Mouse (Mus musculus): ENCODE data around the gene Cmss1. TPM values are rescaled to one million over a fixed set of nuclear protein-coding genes. Genes with fewer than 3 reads are reported as not detected.

Cmss1 gene
- polyA plus RNA-seq, 2 experiments, result 6.0 to 23.0 TPM

DNA sequence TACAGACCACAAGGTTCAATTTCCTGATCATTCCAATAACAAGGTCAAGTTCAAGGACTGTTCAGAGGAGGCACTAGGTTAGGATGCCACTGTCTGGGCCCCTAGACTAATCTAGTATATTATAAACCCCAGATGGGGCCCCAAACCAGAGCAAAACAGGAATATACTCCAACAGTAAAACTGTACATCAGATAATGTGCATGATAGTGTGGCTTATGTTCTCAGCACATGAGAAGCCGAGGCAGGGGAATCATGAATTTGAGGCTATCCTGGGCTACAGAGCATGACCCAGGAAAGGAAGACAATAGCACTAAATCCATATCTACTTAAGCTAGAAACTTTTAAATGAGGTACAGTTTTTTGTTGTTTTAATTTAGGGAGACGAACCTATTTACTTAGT lies 294.5 kb downstream of the Cmss1 start:
- ATAC-seq (ENCODE audit: insufficient read depth) (no peak), DNase-seq (ENCODE audit: low read depth in 3 of 3, low spot score in 3 of 3) (no peak)
- TF ChIP-seq EP300 (IDR thresholded peaks at IDR 0.05; ENCODE audit: low read depth), result no peak
- TF ChIP-seq CTCF (IDR thresholded peaks at IDR 0.05; ENCODE audit: low read depth), result no peak
- no peaks in the 10 kb centered on the region for H3K27me3 ChIP-seq (ENCODE audit: control insufficient read depth, insufficient read depth, low read length)
- no peak overlapping the region for H3K4me2 ChIP-seq (ENCODE audit: low read depth)
- WGBS (ENCODE audit: insufficient replicate concordance), result 50% methylated on average over 2 of the region's 2 CpGs
- no peaks in the 10 kb centered on the region for H3K36me3 ChIP-seq (replicated peaks; ENCODE audit: control insufficient read depth, insufficient read depth, low read depth)
- no peak overlapping the region for H3K27ac ChIP-seq
- H3K9ac ChIP-seq (replicated peaks), result no peak overlapping the region
- no peaks in the 10 kb centered on the region for H3K9me3 ChIP-seq (ENCODE audit: control insufficient read depth, low read length)
- H3K4me3 ChIP-seq (ENCODE audit: insufficient read depth in 1 of 2, low read depth in 2 of 2, low read length in 2 of 2), result no peak overlapping the region
- no peaks in the 10 kb centered on the region; a peak in 1 of 4 replicates for H3K4me1 ChIP-seq (replicated peaks; ENCODE audit: control insufficient read depth in 2 of 2, insufficient read depth in 2 of 2, low read length in 1 of 2)

DNA sequence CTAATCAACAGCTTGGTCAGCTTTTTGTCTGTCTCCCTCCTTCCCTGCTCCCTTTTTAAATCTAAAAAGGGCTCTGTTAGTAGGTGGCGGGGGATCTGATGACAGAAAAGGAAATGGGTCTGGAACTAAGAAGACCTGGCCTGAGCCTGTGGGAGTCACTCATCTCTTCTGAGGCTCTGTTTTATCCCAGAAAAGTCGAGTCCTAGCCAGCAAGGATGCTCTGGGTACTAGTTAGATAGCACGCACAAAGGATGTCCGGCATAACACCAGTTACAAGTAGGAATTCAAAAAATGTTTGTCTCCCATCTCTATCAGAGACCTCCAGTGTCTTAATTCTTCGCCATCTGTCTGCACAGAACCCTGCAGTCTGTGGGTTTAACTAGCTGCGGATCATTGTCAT lies 301.2 kb downstream of the Cmss1 start:
- ATAC-seq (ENCODE audit: insufficient read depth), result no peak
- Histone ChIP-seq H3K4me1 (replicated peaks; ENCODE audit: control insufficient read depth in 2 of 2, insufficient read depth in 2 of 2, low read length in 1 of 2) (no peaks in the 10 kb centered on the region; a peak in 1 of 4 replicates), H3K4me3 (ENCODE audit: insufficient read depth in 1 of 2, low read depth in 2 of 2, low read length in 2 of 2) (no peak overlapping the region), H3K4me2 (ENCODE audit: low read depth) (no peak overlapping the region), H3K27me3 (ENCODE audit: control insufficient read depth, insufficient read depth, low read length) (no peaks in the 10 kb centered on the region), H3K9me3 (ENCODE audit: control insufficient read depth, low read length) (no peaks in the 10 kb centered on the region), H3K36me3 (replicated peaks; ENCODE audit: control insufficient read depth, insufficient read depth, low read depth) (no peaks in the 10 kb centered on the region), H3K27ac (no peak overlapping the region), H3K9ac (replicated peaks) (no peak overlapping the region)
- TF ChIP-seq CTCF (IDR thresholded peaks at IDR 0.05; ENCODE audit: low read depth) (no peak), EP300 (IDR thresholded peaks at IDR 0.05; ENCODE audit: low read depth) (no peak)
- 65% methylated on average over 6 of the region's 6 CpGs for WGBS (ENCODE audit: insufficient replicate concordance)
- no peak for DNase-seq (ENCODE audit: low read depth in 3 of 3, low spot score in 3 of 3)

DNA sequence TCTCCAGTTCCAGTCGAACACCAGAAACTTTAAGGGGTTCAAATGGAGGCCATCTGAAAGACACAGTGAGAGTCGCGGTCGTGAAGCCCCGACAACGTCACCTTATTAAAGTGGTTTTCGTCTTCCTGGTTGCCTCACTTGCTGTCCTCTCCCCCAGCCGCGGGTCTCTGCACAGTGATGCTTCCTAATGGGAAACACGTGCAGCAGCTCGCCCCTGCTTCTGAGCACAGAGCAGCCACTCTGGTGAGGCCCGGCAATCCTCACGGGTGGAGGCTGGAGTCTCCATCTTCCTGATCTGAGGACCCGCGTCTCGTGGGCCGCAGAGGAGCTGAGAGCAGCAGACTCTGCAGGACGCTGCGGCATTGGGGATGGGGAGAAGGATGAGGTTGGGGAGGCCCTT lies 302.9 kb downstream of the Cmss1 start:
- Histone ChIP-seq H3K4me3 (ENCODE audit: insufficient read depth in 1 of 2, low read depth in 2 of 2, low read length in 2 of 2) (no peak overlapping the region), H3K4me2 (ENCODE audit: low read depth) (no peak overlapping the region), H3K36me3 (replicated peaks; ENCODE audit: control insufficient read depth, insufficient read depth, low read depth) (no peaks in the 10 kb centered on the region), H3K9me3 (ENCODE audit: control insufficient read depth, low read length) (no peaks in the 10 kb centered on the region), H3K27ac (no peak overlapping the region), H3K4me1 (replicated peaks; ENCODE audit: control insufficient read depth in 2 of 2, insufficient read depth in 2 of 2, low read length in 1 of 2) (no peaks in the 10 kb centered on the region; a peak in 1 of 4 replicates), H3K9ac (replicated peaks) (no peak overlapping the region), H3K27me3 (ENCODE audit: control insufficient read depth, insufficient read depth, low read length) (no peaks in the 10 kb centered on the region)
- WGBS (ENCODE audit: insufficient replicate concordance), result 75% methylated on average over 19 of the region's 19 CpGs
- TF ChIP-seq EP300 (IDR thresholded peaks at IDR 0.05; ENCODE audit: low read depth) (no peak), CTCF (IDR thresholded peaks at IDR 0.05; ENCODE audit: low read depth) (no peak)
- DNase-seq (ENCODE audit: low read depth in 3 of 3, low spot score in 3 of 3) (no peak), ATAC-seq (ENCODE audit: insufficient read depth) (no peak)

DNA sequence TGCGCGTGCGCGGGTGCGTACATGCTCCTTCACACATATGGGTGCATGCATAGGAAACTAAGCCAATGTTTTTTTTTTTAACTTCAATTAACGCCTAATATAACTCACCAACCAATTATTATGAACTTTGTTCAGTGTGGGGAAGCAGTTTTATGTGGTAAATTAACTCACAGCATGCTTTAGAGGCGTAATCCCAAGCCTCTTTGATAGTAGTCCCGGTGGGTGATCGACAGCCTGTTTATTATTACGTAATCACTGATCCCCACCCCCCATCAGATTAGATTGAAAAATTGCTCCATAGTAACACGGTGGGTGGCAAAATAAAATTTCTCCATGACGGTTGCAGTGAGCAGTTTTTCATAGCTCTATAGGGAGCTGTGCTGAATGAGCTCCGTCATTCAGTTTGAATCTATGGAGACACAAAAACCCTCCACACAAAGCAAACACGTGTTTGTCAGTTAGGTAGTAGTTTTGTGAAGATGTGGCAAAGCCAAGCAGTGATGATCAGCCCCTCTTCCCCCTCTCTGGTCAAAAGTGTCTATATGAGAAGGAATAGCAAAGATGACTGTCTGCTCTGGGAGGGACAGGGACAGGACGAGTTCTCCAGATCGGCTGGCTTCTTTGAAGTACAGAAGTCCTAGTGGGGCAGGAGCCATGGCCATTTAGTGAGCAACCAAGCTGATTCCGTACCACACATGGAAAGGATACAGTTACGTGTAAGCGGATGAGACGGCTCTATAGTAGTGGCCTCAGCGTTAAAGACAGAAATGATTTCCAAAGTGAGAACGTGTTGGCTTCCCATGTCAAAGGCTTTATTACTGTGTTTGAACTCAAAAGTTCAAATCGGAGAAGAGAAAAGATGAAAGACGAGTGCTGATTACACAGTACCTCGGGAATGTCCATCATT lies 303.6 kb downstream of the Cmss1 start:
- Histone ChIP-seq H3K9me3 (ENCODE audit: control insufficient read depth, low read length) (no peaks in the 10 kb centered on the region), H3K27me3 (ENCODE audit: control insufficient read depth, insufficient read depth, low read length) (no peaks in the 10 kb centered on the region), H3K4me1 (replicated peaks; ENCODE audit: control insufficient read depth in 2 of 2, insufficient read depth in 2 of 2, low read length in 1 of 2) (no peaks in the 10 kb centered on the region; a peak in 1 of 4 replicates), H3K4me2 (ENCODE audit: low read depth) (no peak overlapping the region), H3K27ac (no peak overlapping the region), H3K4me3 (ENCODE audit: insufficient read depth in 1 of 2, low read depth in 2 of 2, low read length in 2 of 2) (no peak overlapping the region), H3K9ac (replicated peaks) (no peak overlapping the region), H3K36me3 (replicated peaks; ENCODE audit: control insufficient read depth, insufficient read depth, low read depth) (no peaks in the 10 kb centered on the region)
- TF ChIP-seq EP300 (IDR thresholded peaks at IDR 0.05; ENCODE audit: low read depth) (no peak), CTCF (IDR thresholded peaks at IDR 0.05; ENCODE audit: low read depth) (no peak)
- ATAC-seq (ENCODE audit: insufficient read depth) (no peak), DNase-seq (ENCODE audit: low read depth in 3 of 3, low spot score in 3 of 3) (no peak)
- 79% methylated on average over 25 of the region's 25 CpGs for WGBS (ENCODE audit: insufficient replicate concordance)

DNA sequence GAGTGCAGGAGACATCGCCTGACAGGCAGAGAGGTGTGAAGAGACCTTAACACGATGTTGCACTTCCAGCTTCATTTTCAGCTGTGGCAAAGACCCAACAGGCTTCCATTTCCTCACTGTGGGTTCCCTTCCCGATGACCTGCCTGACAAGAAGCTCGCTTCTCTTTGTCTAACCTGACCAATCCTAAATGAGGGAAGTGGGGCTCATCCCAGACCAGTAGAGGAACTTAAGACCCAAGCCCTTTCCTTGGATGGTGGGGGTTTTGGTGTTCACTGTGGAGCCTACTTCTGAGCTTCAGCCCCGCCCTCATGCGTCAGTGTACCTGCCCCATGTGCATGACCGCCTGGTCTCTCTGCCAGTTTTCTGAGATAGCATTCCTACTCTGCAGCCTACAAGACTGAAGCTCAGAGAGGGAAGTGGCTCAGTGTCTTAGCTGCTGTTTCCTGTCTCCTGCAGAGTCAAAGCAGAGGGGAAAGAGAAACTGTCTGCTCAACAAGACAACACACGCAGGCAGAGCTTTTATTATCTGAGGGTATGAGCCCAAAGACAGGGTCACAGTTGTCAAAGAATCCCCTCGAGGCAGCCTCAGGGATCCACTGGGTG lies 305.1 kb downstream of the Cmss1 start:
- Histone ChIP-seq H3K36me3 (replicated peaks; ENCODE audit: control insufficient read depth, insufficient read depth, low read depth) (no peaks in the 10 kb centered on the region), H3K4me3 (ENCODE audit: insufficient read depth in 1 of 2, low read depth in 2 of 2, low read length in 2 of 2) (no peak overlapping the region), H3K9ac (replicated peaks) (no peak overlapping the region), H3K9me3 (ENCODE audit: control insufficient read depth, low read length) (no peaks in the 10 kb centered on the region), H3K27ac (no peak overlapping the region), H3K4me1 (replicated peaks; ENCODE audit: control insufficient read depth in 2 of 2, insufficient read depth in 2 of 2, low read length in 1 of 2) (no peaks in the 10 kb centered on the region; a peak in 1 of 4 replicates), H3K4me2 (ENCODE audit: low read depth) (no peak overlapping the region), H3K27me3 (ENCODE audit: control insufficient read depth, insufficient read depth, low read length) (no peaks in the 10 kb centered on the region)
- TF ChIP-seq EP300 (IDR thresholded peaks at IDR 0.05; ENCODE audit: low read depth) (no peak), CTCF (IDR thresholded peaks at IDR 0.05; ENCODE audit: low read depth) (no peak)
- WGBS (ENCODE audit: insufficient replicate concordance), result 39% methylated on average over 9 of the region's 9 CpGs
- peak; percentile 26; the same call in 1 of the 2 replicates for ATAC-seq (ENCODE audit: insufficient read depth)
- no peak for DNase-seq (ENCODE audit: low read depth in 3 of 3, low spot score in 3 of 3)
